Mouse (Mus musculus): ENCODE measurements around the gene Ssx2ip. TPM values are rescaled to one million over a fixed set of nuclear protein-coding genes. Genes with fewer than 3 reads are reported as not detected.

Gene Ssx2ip
- total and polyA plus RNA-seq, 3 experiments = 3.1 to 14.1 (median 12.5) TPM

DNA sequence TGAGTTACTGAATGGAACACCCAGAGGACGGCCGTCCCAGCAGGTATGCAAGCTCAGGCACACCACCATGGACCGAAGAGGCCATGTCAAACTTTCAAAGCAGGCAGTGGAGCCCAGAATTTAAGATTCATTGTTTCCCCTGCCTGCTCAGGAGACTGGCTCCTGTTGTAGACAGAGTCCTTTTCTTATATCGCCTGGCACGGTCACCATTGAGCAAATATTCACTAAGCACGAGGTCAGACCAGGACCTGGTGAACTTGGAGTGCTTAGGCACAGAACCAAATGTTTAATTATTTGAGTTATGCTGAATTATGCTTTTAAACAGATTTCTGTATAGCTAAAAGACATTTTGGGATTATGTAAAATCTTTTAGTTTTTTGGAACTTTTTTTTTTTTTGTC lies 8.2 kb upstream of the Ssx2ip start:
- H3K27me3 ChIP-seq (ENCODE audit: control insufficient read depth, insufficient read depth, low read length) = no peaks in the 10 kb centered on the region
- no peak overlapping the region for H3K9ac ChIP-seq (ENCODE audit: low read depth, low read length)
- no peaks in the 10 kb centered on the region for H3K4me1 ChIP-seq (ENCODE audit: control insufficient read depth, insufficient read depth, low read length)
- no peak overlapping the region for H3K27ac ChIP-seq
- intact Hi-C loops (cut with DNase I) = no loop called here
- no peaks in the 10 kb centered on the region for H3K36me3 ChIP-seq (ENCODE audit: control insufficient read depth, insufficient read depth, low read length)
- no peak for DNase-seq
- H3K4me3 ChIP-seq = no peak overlapping the region
- WGBS = 90% methylated on average over 6 of the region's 6 CpGs
- no peaks in the 10 kb centered on the region for H3K79me2 ChIP-seq (replicated peaks; ENCODE audit: control insufficient read depth, insufficient read depth, low read length)
- TF ChIP-seq EP300 (IDR thresholded peaks at IDR 0.05; ENCODE audit: insufficient read depth, low read depth, low read length) = no peak
- no peak for TF ChIP-seq POLR2A (IDR thresholded peaks at IDR 0.05; ENCODE audit: insufficient read depth, low read depth, low read length)
- TF ChIP-seq CTCF (IDR thresholded peaks at IDR 0.05) = no peak

DNA sequence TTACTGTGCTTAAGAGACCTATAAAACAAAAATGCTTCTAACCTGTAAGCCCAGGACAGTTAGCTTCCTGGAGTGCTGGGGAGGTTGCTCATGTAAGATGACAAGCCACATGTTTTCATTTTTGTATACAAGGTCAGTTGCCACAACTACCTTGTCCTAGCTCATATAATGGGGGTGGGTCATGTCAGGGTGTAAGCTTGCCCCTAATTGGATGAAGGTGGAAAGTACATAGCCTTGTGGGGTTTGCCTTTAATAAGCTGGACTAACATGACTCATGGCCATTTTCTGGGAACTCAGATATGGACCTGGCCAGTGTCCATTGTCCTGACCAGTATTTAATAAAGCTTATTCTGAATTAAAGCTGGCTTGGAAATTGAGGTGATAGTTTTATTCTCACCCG lies 7.5 kb upstream of the Ssx2ip start:
- H3K27me3 ChIP-seq (ENCODE audit: control insufficient read depth, insufficient read depth, low read length) = no peaks in the 10 kb centered on the region
- no peak for DNase-seq
- H3K4me1 ChIP-seq (ENCODE audit: control insufficient read depth, insufficient read depth, low read length) = no peaks in the 10 kb centered on the region
- no peak overlapping the region for H3K4me3 ChIP-seq
- no peaks in the 10 kb centered on the region for H3K79me2 ChIP-seq (replicated peaks; ENCODE audit: control insufficient read depth, insufficient read depth, low read length)
- no peak overlapping the region for H3K9ac ChIP-seq (ENCODE audit: low read depth, low read length)
- no peak overlapping the region for H3K27ac ChIP-seq
- H3K36me3 ChIP-seq (ENCODE audit: control insufficient read depth, insufficient read depth, low read length) = no peaks in the 10 kb centered on the region
- 80% methylated on average over 1 of the region's 1 CpGs for WGBS
- TF ChIP-seq CTCF (IDR thresholded peaks at IDR 0.05) (no peak), EP300 (IDR thresholded peaks at IDR 0.05; ENCODE audit: insufficient read depth, low read depth, low read length) (no peak), POLR2A (IDR thresholded peaks at IDR 0.05; ENCODE audit: insufficient read depth, low read depth, low read length) (no peak)
- intact Hi-C loops (cut with DNase I) = no loop called here

DNA sequence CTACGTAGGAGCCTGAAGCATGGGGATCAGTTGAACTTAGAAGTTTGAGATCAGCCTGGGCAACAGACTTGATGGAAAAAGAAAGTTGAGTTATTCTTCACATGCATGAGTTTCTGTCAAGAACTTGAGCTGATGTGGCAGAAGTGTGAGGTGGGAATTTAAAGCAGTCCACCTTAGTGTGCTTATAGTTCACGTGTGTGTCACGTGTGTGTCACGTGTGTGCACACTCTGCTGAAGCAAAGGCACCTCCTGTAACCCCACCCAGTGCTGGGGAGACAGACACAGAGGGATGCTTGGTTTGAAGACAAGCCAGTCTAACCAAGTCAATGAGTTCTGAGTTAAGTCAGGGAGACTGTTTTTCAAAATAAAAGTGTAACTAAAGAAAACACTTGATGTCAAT lies 6.6 kb upstream of the Ssx2ip start:
- Histone ChIP-seq H3K79me2 (replicated peaks; ENCODE audit: control insufficient read depth, insufficient read depth, low read length) (no peaks in the 10 kb centered on the region), H3K4me3 (no peak overlapping the region), H3K27ac (no peak overlapping the region), H3K4me1 (ENCODE audit: control insufficient read depth, insufficient read depth, low read length) (no peaks in the 10 kb centered on the region), H3K36me3 (ENCODE audit: control insufficient read depth, insufficient read depth, low read length) (no peaks in the 10 kb centered on the region), H3K27me3 (ENCODE audit: control insufficient read depth, insufficient read depth, low read length) (no peaks in the 10 kb centered on the region), H3K9ac (ENCODE audit: low read depth, low read length) (no peak overlapping the region)
- intact Hi-C loops (cut with DNase I) = no loop called here
- DNase-seq = no peak
- 88% methylated on average over 4 of the region's 4 CpGs for WGBS
- no peak for TF ChIP-seq CTCF (IDR thresholded peaks at IDR 0.05)
- TF ChIP-seq POLR2A (IDR thresholded peaks at IDR 0.05; ENCODE audit: insufficient read depth, low read depth, low read length) = no peak

DNA sequence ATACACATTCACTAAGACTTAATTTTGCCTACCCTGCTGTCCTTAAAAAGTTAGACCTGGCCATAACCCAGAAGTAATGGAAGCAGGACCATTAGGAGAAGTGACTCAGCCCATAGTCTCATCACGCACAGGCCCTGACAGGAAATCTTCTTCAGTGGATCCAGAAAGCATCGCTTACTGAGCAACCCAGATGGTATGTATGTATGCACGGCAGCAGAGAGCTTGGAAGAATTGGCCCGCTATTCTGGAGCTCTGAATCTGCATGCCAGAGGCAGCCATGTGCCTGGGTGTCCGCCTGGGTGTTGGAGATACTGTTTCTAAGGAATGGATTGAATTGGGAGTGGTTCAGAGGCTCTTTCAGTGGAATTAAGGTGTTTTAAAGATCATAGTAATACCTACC lies 5.2 kb upstream of the Ssx2ip start:
- Histone ChIP-seq H3K4me3 (no peak overlapping the region), H3K4me1 (ENCODE audit: control insufficient read depth, insufficient read depth, low read length) (no peaks in the 10 kb centered on the region), H3K9ac (ENCODE audit: low read depth, low read length) (no peak overlapping the region), H3K36me3 (ENCODE audit: control insufficient read depth, insufficient read depth, low read length) (no peaks in the 10 kb centered on the region), H3K27me3 (ENCODE audit: control insufficient read depth, insufficient read depth, low read length) (no peaks in the 10 kb centered on the region), H3K79me2 (replicated peaks; ENCODE audit: control insufficient read depth, insufficient read depth, low read length) (no peaks in the 10 kb centered on the region), H3K27ac (no peak overlapping the region)
- WGBS = 74% methylated on average over 5 of the region's 5 CpGs
- no peak for DNase-seq
- TF ChIP-seq POLR2A (IDR thresholded peaks at IDR 0.05; ENCODE audit: insufficient read depth, low read depth, low read length) (no peak), CTCF (IDR thresholded peaks at IDR 0.05) (no peak), EP300 (IDR thresholded peaks at IDR 0.05; ENCODE audit: insufficient read depth, low read depth, low read length) (no peak)
- intact Hi-C loops (cut with DNase I) = no loop called here

DNA sequence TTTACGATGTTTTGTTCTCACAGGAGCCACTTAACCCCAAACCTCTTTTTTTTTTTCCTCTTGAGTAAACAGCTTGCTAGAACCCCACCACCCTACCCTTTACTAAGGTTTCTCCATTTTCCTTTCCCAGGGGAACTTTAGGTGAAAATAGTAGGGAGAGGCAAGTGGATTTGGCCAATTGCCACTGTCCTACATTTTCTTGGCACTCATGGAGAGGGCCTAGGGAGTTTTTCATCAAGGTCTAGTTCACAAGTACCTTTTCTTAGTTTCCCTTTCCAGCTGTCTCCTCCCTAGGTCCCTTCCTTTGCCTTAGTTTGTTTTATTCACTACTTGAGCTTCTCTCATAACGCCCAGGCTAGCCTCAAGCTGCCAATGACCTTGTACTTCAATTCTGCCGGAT lies 672 bp upstream of the Ssx2ip start:
- H3K27me3 ChIP-seq (ENCODE audit: control insufficient read depth, insufficient read depth, low read length) = no peaks in the 10 kb centered on the region
- no peaks in the 10 kb centered on the region for H3K36me3 ChIP-seq (ENCODE audit: control insufficient read depth, insufficient read depth, low read length)
- H3K4me3 ChIP-seq = peak overlapping the region; percentile 76
- WGBS = 32% methylated on average over 3 of the region's 3 CpGs
- intact Hi-C loops (cut with DNase I) = loop anchor here (2.0 to 10.0 kb wide), 4 partner anchors 47 to 411 kb away; partner anchors contain the start of genes Prkacb and Rpf1
- DNase-seq = no peak
- H3K27ac ChIP-seq = peak overlapping the region; percentile 88
- H3K79me2 ChIP-seq (replicated peaks; ENCODE audit: control insufficient read depth, insufficient read depth, low read length) = no peaks in the 10 kb centered on the region
- no peaks in the 10 kb centered on the region for H3K4me1 ChIP-seq (ENCODE audit: control insufficient read depth, insufficient read depth, low read length)
- TF ChIP-seq POLR2A (IDR thresholded peaks at IDR 0.05; ENCODE audit: insufficient read depth, low read depth, low read length) (no peak), CTCF (IDR thresholded peaks at IDR 0.05) (no peak), EP300 (IDR thresholded peaks at IDR 0.05; ENCODE audit: insufficient read depth, low read depth, low read length) (no peak)
- H3K9ac ChIP-seq (ENCODE audit: low read depth, low read length) = peak overlapping the region; percentile 54

- Histone ChIP-seq H3K79me2 (replicated peaks; ENCODE audit: control insufficient read depth, insufficient read depth, low read length) (0 out of 2 replicates have a peak, but pooled peaks cover 2% of the 10 kb centered on the region), H3K4me3 (peak overlapping the region; percentile 76), H3K36me3 (ENCODE audit: control insufficient read depth, insufficient read depth, low read length) (no peaks in the 10 kb centered on the region), H3K27ac (peak overlapping the region; percentile 67), H3K4me1 (ENCODE audit: control insufficient read depth, insufficient read depth, low read length) (no peaks in the 10 kb centered on the region), H3K9ac (ENCODE audit: low read depth, low read length) (peak overlapping the region; percentile 88; the same call in 1 of the 2 replicates), H3K27me3 (ENCODE audit: control insufficient read depth, insufficient read depth, low read length) (no peaks in the 10 kb centered on the region)
- DNase-seq = no peak
- TF ChIP-seq EP300 (IDR thresholded peaks at IDR 0.05; ENCODE audit: insufficient read depth, low read depth, low read length) (no peak), CTCF (IDR thresholded peaks at IDR 0.05) (no peak), POLR2A (IDR thresholded peaks at IDR 0.05; ENCODE audit: insufficient read depth, low read depth, low read length) (no peak)
- intact Hi-C loops (cut with DNase I) = loop anchor here (2.0 to 10.0 kb wide), 3 partner anchors 45 to 409 kb away; partner anchors contain the start of gene Prkacb
- 37% methylated on average over 18 of the region's 18 CpGs for WGBS
These were observed 968 bp downstream of the Ssx2ip start for GRCm38 (mm10) chr3:146405213-146406006.
